Mouse (Mus musculus): Measurements from ENCODE around the gene Olfr1008. TPM values are rescaled to one million over a fixed set of nuclear protein-coding genes. Genes with fewer than 3 reads are reported as not detected.
"Not testable (repeated sequence)": the region's sequence is repeated elsewhere in the genome, so short reads cannot be mapped to it uniquely, and the experiment has no call there.

The Olfr1008 gene
- not detected for total RNA-seq (2021)

DNA sequence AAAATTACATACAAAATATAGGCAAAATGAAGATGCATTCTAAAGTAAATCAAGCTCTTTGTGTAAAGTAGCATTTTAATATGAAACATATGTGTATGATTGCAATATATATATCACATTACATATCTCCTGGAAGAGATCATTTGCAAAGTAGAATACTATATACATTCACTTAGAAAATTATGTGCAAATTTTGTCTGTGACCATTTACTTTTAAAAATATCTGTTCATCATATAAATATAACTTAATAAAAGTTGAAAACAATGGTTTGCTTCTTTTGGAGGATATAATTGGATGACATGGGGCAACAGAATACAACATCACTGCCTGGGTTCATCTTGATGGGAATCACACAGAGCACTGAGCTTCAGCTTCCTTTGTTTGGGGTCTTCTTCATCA is at the start of gene Olfr1008:
TSS of gene Olfr1008 (plus strand) at position 301 of the 400 bp plus-strand sequence.
- no peak for DNase-seq (ENCODE audit: low spot score in 2 of 2)
- intact Hi-C loops (cut with DNase I) = no loop called here

DNA sequence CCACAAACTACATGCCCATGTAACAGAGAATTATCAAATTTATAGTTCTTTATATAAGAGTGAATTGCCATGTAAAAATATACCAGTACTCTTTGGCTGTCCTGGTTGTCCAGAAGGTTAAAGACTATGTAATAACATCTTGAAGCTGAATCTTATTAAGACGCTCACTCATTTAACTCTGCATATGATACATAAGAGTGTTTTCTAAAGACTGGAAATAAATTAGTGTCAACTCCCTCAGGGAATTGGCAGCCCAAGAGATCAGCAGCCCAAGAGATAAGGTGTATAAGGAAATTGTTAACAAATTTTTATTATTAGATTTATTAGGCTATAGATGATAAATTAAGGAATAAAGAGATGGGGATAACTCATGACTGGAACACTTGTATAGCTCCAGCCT is 38.6 kb upstream of the Olfr1008 start, which contains the start of gene Olfr1002:
TSS of gene Olfr1002 (minus strand) at position 101 of the 400 bp plus-strand sequence.
- DNase-seq (ENCODE audit: low spot score in 2 of 2) = no peak
- intact Hi-C loops (cut with DNase I) = no loop called here

DNA sequence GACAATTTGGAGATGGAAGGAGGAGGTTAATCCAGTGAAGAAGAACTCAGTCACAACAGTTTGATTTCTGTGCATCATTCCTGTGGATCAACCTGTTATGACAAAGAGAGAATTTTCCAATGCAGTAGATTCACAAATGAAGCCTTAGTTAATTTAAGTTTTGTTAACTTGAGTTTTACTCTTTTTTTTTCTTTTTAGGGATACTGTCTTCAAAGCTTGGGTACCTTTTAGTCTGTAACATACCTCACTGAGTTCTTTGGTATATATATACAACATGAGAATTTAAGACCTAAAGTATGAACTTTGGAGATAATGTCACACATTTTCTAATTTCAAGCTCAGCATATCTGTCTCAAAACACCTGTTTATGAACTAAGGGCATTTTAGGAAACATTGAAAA is 24.9 kb upstream of the Olfr1008 start, which contains the start of gene Olfr154:
TSS of gene Olfr154 (minus strand) at position 101 of the 400 bp plus-strand sequence.
- DNase-seq (ENCODE audit: low spot score in 2 of 2); intact Hi-C loops (cut with DNase I): not testable (repeated sequence)

- intact Hi-C loops (cut with DNase I) = no loop called here
Measured at GRCm38 (mm10) chr2:85678667-85679066, 10.6 kb upstream of the Olfr1008 start, which contains the start of gene Olfr1006. TSS of gene Olfr1006 (minus strand) at chr2:85678767.

GRCm38 (mm10) chr2:85710680-85711079 is 21.4 kb downstream of the Olfr1008 start:
- DNase-seq (ENCODE audit: low spot score in 2 of 2); intact Hi-C loops (cut with DNase I): not testable (repeated sequence)

More at GRCm38 (mm10) chr2:85678667-85679066, 10.6 kb upstream of the Olfr1008 start, which contains the start of gene Olfr1006:
- no peak for DNase-seq (ENCODE audit: low spot score in 2 of 2)

GRCm38 (mm10) chr2:85711159-85711558 is 21.9 kb downstream of the Olfr1008 start:
- intact Hi-C loops (cut with DNase I) = no loop called here
- no peak for DNase-seq (ENCODE audit: low spot score in 2 of 2)

DNA sequence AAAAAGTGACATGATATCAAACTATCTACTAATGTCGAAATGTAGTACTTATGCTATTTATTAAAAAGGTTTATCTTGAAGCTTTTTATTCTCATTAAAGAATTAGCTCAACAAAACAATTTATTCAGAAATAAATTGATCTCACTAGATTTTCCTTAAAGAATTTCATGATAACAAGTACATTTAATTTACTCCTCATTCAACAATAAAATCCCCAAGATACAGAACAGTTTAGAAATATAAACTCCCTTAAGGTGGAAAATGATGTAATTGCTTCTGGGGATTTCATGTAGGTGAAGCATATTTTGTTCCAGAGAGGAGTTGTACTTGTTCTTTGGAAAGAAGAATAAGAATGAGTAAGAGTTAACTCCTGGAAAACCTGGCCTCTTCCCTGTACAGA is 25.9 kb downstream of the Olfr1008 start, which contains the start of gene Olfr1009:
TSS of gene Olfr1009 (plus strand) at position 301 of the 400 bp plus-strand sequence.
- intact Hi-C loops (cut with DNase I) = no loop called here
- DNase-seq (ENCODE audit: low spot score in 2 of 2) = no peak

GRCm38 (mm10) chr2:85725793-85726192 is 36.6 kb downstream of the Olfr1008 start:
- intact Hi-C loops (cut with DNase I) = loop anchor here (2.0 to 5.0 kb wide), 2 partner anchors 603 to 739 kb away; no protein-coding TSS in a partner anchor
- peak; percentile 34 to 45 for DNase-seq (ENCODE audit: low spot score in 2 of 2)

Other genes with a start within 250 kb of the Olfr1008 start
- not detected for gene Olfr995, start 245.8 kb upstream of the Olfr1008 start, total RNA-seq (2021)
- under 1 TPM in 1 of 2 experiments, not detected in 1; 0.30 TPM for gene 4833423E24Rik, start 170.4 kb upstream of the Olfr1008 start, total RNA-seq (2021)
- not detected for gene Olfr996, start 110.2 kb upstream of the Olfr1008 start, total RNA-seq (2021)
- not detected for gene Olfr998, start 100.5 kb upstream of the Olfr1008 start, total RNA-seq (2021)
- not detected for gene Olfr1000, start 77.5 kb upstream of the Olfr1008 start, total RNA-seq (2021)
- gene Olfr1002, start 38.7 kb upstream of the Olfr1008 start, total RNA-seq (2021) = not detected
- not detected for gene Olfr154, start 25.0 kb upstream of the Olfr1008 start, total RNA-seq (2021)
- not detected for gene Olfr1006, start 10.7 kb upstream of the Olfr1008 start, total RNA-seq (2021)
- not detected for gene Olfr1009, start 26.0 kb downstream of the Olfr1008 start, total RNA-seq (2021)
- gene Olfr1012, start 73.3 kb downstream of the Olfr1008 start, total RNA-seq (2021) = not detected
- gene Olfr1013, start 77.7 kb downstream of the Olfr1008 start, total RNA-seq (2021) = not detected
- not detected for gene Olfr1014, start 83.3 kb downstream of the Olfr1008 start, total RNA-seq (2021)
- gene Olfr1015, start 92.6 kb downstream of the Olfr1008 start, total RNA-seq (2021) = not detected
- not detected for gene Olfr1016, start 113.1 kb downstream of the Olfr1008 start, total RNA-seq (2021)
- gene Olfr1018, start 129.0 kb downstream of the Olfr1008 start, total RNA-seq (2021) = not detected
- not detected for gene Olfr1019, start 156.1 kb downstream of the Olfr1008 start, total RNA-seq (2021)
- not detected for gene Olfr1020, start 157.6 kb downstream of the Olfr1008 start, total RNA-seq (2021)
- not detected for gene Olfr1022, start 179.2 kb downstream of the Olfr1008 start, total RNA-seq (2021)
- gene Olfr1023, start 196.2 kb downstream of the Olfr1008 start, total RNA-seq (2021) = not detected
- not detected for gene Olfr1024, start 215.6 kb downstream of the Olfr1008 start, total RNA-seq (2021)
- gene Olfr1025-ps1, start 225.8 kb downstream of the Olfr1008 start, total RNA-seq (2021) = not detected
- gene Olfr1026, start 232.1 kb downstream of the Olfr1008 start, total RNA-seq (2021) = not detected

Data from left cerebral cortex, postnatal 25 days (tissue).